Mouse (Mus musculus) lung, postnatal 14 days (tissue): Measurements from ENCODE around the gene Kcnt2.
A peak's percentile ranks its signal among the peaks of the same experiment; 100 is the strongest.

Source experiments
- DNase-seq: peaks from one replicate; pipeline ENCODE4 v3.0.0; 2021

Kcnt2 gene

GRCm38 (mm10) chr1:140531285-140531908 is 285.4 kb downstream of the Kcnt2 start:
- DNase-seq = peak; percentile 13

GRCm38 (mm10) chr1:140534849-140535248 is 288.9 kb downstream of the Kcnt2 start:
- DNase-seq = no peak

DNA sequence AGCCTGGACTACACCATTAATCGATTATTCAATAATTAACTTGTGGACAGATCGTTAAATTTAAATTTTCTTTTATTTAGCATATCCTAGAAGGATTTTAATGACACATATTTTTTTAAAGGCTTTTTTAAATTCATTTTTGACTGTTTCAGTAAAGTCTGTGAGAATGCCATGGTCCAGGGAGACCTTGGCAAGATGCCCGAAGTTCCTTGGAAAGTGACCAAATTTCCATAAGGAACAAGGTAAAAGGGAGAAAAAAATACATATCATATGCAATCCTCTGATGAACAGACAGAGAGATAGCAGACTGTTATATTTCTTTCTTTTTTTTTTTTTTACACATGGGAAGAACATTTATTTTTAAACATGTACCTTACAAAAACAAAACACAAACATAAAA is 296.1 kb downstream of the Kcnt2 start:
- no peak for DNase-seq

GRCm38 (mm10) chr1:140548711-140549110 is 302.8 kb downstream of the Kcnt2 start:
- DNase-seq = no peak

- DNase-seq = no peak
These were observed 314.8 kb downstream of the Kcnt2 start for GRCm38 (mm10) chr1:140560801-140561200.

DNA sequence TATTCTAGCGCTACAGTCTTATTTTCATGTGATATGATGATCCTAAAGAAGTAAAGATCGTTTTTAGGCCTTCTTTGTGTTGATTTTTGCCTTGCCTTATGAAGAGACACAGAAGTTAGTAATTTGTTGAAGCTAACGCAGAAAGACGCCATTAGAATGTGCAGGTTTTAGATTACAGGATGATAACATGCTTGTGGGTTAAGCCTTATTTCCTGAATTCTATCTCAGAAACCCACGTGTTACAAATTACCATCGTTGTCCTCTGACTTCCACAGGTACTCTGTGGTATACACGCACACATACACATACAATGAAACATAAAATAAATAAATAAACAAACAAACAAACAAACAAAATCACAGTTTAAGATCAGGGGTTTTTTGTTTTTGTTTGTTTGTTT is 326.2 kb downstream of the Kcnt2 start:
- DNase-seq = no peak

GRCm38 (mm10) chr1:140578607-140579006 is 332.6 kb downstream of the Kcnt2 start:
- DNase-seq = no peak

GRCm38 (mm10) chr1:140588302-140588701 is 342.3 kb downstream of the Kcnt2 start:
- no peak for DNase-seq

- no peak for DNase-seq
These were observed 362.9 kb downstream of the Kcnt2 start for GRCm38 (mm10) chr1:140608765-140609297.

DNA sequence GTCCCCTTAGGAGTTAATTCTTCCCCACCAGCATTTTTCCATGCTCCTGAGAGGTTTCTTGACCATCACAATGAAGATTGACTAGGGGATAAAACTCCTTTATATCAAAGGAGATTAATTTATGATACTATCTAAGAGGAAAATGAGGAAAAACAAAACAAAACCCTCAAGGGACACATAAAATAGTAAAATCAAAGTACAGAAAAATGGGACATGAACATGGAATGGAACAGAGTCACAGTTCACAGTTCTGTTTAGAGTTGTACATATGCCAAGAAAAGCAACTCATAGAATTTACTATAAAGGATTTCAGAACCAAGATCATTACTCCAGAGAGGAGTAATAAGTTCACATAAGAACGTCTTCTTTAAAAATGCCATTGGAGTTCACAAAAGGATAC is 367.1 kb downstream of the Kcnt2 start:
- no peak for DNase-seq

GRCm38 (mm10) chr1:140614840-140615239 is 368.9 kb downstream of the Kcnt2 start:
- DNase-seq = no peak

DNA sequence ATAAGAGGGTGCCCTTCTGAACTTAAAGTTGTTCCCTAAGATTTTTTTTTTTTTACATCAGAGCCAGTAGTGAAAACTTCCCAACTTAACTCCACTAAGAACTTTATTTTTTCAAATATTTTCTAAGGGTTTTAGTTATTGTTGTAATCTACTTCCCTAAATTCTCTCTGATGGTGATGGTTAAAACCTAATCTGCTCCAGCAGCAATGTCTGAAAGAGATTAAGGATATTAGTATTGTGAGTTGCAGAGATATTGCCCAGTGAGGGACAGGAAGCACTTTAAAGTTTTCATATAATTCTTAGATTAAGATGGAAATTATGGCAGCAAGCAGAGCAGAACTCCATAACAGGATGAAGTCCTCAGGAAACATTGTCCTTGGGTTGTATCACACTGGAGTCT is 372.2 kb downstream of the Kcnt2 start:
- no peak for DNase-seq

DNA sequence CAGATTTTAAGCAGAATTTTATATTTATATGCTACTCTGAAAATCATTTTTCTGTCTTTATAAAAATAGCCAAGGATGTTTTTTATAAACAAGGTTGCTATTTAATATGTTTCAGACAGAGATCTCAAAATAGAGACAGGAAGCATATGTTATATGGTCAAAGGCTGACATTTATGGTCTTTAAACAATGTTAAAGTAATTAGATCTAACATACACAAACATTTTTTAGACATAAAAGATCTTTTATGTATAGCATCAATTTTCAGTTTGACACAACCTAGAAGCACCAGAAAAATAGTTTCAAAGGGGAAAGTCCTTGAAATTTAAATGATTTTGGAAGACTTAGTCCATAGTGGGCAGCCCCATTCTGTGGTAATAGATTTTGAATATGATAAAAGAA is 379.0 kb downstream of the Kcnt2 start:
- no peak for DNase-seq

- DNase-seq = no peak
These were observed 413.8 kb downstream of the Kcnt2 start for GRCm38 (mm10) chr1:140659607-140660340.

DNA sequence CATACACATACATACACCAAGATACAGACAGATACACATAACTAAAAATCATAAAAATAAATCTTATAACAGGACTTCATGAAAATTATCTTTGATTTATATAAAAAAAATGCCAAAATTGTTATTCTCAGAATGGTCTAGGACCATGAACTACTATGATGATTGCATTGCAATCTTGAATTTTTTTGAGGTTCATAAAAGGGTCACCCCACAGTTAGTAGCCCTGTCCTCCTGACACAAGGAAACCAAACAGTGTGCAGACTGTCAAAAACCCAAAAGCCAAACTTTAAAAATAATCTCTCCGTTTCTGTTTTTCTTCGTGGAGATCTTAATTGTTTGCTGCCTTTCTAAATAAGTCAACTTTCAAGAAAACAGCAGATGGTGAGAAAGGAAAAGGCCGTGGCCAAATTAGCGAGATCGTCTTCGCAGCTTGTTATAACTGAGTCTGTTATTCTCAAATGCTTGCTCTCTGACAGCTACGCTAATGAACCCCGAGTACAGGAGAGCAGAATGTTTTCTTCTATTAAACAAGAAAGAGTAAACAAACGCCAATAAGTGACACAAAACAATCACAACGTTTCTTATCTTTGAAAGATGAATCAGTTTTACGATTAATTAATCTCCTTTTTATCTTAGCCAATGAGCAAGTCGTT is 414.9 kb downstream of the Kcnt2 start:
- no peak for DNase-seq

- DNase-seq = no peak
These were observed 415.4 kb downstream of the Kcnt2 start for GRCm38 (mm10) chr1:140661404-140661787.
